Mouse (Mus musculus): ENCODE measurements around the gene Fbxw17.
"Not testable (repeated sequence)": the region's sequence is repeated elsewhere in the genome, so short reads cannot be mapped to it uniquely, and the experiment has no call there.

The Fbxw17 gene

GRCm38 (mm10) chr13:50417389-50418183 lies at the start of gene Fbxw17:
Fbxw17 (plus strand) TSS chr13:50417864.
- DNase-seq, result peak; percentile 91

GRCm38 (mm10) chr13:50372934-50373705 lies 44.5 kb upstream of the Fbxw17 start:
- DNase-seq, result not testable (repeated sequence)

GRCm38 (mm10) chr13:50389146-50389545 lies 28.5 kb upstream of the Fbxw17 start:
- not testable (repeated sequence) for DNase-seq

DNA sequence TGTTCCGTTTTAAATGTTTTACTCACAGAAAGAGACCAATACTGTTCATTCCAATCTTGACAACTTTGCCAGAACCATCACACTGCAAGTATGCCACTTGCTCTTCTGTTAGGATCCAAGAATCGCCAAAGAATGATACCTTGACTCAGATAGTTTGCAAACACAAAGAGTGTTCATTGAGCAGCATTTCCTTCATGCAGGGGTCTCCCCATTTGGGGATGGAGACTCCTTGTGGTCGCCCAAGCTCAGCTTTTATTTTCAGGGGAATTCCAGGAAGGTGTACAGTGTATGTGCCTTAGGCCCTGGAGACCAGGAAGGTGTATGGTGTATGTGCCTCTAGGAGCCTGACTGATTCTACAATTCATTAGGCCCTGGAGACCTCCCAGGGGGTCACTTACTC lies 757 bp downstream of the Fbxw17 start:
- DNase-seq, result no peak

- DNase-seq, result no peak
These were observed 6.1 kb downstream of the Fbxw17 start for GRCm38 (mm10) chr13:50423625-50424209.

DNA sequence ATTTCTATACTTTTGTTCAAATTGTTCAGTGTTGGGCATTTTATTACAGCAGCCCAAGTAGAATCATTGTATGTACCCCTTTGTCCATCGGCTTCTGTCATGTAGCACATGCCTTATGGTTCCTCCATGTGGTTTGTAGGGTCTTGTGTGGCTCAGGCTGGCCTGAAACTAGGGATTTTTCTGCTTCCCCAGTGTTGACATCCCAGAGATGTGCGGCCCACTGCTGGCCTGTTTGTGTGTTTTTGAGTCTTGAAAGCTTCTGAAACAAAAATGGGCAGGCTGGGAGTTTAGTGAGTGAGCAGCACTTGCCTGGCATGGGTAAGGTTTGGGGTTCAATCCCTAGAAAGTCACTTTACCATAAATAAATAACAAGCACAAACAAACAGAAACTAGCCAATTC lies 6.9 kb downstream of the Fbxw17 start:
- DNase-seq, result no peak

- no peak for DNase-seq
These were observed 9.0 kb downstream of the Fbxw17 start for GRCm38 (mm10) chr13:50426686-50427085.

DNA sequence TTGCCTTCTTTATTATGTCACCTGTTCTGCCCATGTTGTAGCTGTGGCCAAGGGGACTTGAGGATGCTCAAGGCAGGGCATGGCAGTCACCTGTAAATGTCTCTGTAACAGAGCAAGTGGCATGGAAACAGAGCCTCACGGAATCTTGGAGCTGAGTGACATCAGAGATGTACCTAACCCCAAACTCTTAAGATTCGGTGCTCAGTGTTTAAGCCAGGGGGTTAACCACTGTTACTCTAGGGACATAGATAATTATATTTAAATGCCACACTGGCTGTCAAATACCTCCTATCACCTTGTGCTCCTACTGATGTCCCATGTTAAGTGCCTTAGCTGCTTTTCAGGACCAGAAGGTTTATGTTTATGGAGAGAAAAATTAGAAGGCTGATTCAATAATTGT lies 26.1 kb downstream of the Fbxw17 start, which contains the start of gene Gm47429:
TSS of gene Gm47429 (minus strand) at position 101 of the 400 bp plus-strand sequence.
- DNase-seq, result no peak

GRCm38 (mm10) chr13:50445261-50445660 lies 27.6 kb downstream of the Fbxw17 start:
- DNase-seq, result no peak

DNA sequence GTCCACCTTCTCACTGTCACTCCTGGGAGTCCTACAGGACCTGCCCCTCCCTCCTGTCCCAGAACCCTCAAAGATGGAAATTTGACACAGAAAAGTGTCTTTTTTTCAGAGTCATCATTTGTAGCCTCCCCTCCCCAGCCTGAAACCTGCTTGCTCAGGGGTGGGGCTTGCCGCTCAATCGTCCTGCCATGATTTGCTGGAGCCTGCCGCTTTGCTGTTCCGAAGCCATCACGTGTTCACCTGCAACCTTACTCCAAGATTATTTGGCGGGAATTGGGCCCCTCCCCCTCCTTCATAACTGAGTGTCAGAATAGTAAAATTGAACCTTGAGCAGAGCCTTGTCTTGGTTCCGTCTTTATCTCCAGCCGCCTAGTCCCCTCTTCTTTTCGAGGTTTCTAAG lies 34.6 kb downstream of the Fbxw17 start:
- not testable (repeated sequence) for DNase-seq

- DNase-seq, result no peak
These were observed 35.8 kb downstream of the Fbxw17 start for GRCm38 (mm10) chr13:50453426-50453825.

DNA sequence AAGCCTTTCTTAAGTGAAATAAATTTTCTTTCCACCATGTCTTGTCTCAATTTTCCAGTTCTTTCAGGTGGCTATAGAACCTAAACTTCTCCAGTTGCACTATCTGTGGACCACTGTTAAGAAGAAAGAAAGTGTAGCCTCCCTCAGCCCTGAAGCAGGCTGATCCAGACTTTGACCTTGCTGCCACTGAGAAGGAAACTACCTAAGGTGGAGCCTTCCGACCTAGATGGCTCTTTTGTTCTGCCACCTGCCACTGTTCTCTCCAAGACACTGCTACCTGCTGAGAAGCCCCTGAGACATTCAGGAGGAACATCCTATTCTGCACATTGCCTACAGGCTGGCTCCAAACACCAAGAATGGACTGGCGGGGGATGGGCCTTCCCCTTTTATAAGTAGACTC lies 42.8 kb downstream of the Fbxw17 start:
- not testable (repeated sequence) for DNase-seq

DNA sequence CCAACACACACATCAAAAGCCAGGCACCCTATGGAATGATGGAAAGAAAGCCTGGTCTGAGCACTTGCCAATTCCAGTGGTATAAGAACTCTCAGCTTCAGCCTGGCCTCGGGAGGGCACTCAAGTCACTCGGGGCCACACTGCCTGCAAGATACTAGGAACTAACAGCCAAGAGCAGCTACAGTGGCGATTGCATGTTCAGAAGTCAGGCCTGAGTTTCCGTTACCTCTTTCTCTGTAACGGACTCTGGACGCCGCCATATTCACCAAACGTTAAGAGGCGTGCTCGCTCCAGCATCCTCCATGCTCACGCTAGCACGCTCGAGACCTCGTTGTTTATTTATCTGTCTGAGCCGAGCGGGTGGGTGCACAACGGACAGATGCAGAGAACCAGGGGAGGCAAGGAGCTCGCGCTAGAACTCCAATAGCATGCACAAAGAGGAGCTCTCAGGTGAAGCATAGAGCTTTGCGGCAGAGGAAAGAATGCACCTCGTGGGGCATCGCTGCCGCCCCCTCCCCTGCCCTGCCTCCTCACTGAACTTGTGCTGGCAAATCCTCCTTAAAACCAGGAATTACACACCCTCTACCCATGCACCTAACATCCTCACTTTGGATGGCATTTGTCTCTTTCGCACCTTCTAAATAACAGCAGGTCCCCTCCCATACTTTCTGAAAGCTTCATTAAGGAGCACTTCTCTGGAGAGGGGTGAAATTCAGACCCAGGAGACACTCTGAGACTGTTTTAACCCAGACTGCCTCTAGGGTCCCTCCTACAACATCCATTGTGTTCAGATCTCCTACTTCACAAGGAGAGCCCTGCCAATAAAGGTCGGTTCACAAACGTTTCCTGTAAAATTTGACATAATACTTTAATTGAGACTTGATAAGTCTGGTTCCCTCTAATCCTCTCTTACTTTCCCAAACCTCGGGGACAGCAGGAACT lies 47.2 kb downstream of the Fbxw17 start:
- peak; percentile 20 for DNase-seq

DNA sequence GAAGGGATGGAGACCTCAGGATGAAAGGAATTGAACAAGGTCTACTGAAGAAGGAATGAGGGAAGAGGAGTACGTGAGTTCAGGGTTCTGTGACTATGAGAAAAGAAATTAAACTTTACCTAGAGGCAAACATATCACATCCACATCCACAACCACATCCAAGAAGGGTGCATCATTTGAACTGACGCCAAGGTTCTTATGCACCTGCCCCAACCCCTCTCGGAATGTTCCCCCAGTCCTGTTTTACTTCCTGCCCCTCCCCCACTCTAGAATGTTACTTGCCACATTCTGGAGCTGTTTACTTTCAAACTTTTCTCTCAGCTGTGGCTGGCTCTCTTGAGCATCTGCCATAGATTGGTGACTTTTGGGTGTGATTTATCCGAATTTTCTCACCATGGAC lies 49.3 kb downstream of the Fbxw17 start, which contains the start of gene Nutm2:
TSS of gene Nutm2 (plus strand) at position 301 of the 400 bp plus-strand sequence.
- DNase-seq, result no peak

Data from embryo, embryonic 11 days (tissue).